Mouse (Mus musculus): Measurements from ENCODE around the gene Il6st.

Gene Il6st

GRCm38 (mm10) chr13:112479926-112480325 is 16.1 kb downstream of the Il6st start:
- DNase-seq (ENCODE audit: extremely low spot score, low read depth, low spot score), result no peak

- no peak for DNase-seq (ENCODE audit: extremely low spot score, low read depth, low spot score)
Observed at GRCm38 (mm10) chr13:112482525-112482924, 18.7 kb downstream of the Il6st start.

GRCm38 (mm10) chr13:112483015-112483414 is 19.1 kb downstream of the Il6st start:
- no peak for DNase-seq (ENCODE audit: extremely low spot score, low read depth, low spot score)

- DNase-seq (ENCODE audit: extremely low spot score, low read depth, low spot score), result no peak
Observed at GRCm38 (mm10) chr13:112486236-112486635, 22.4 kb downstream of the Il6st start.

- DNase-seq (ENCODE audit: extremely low spot score, low read depth, low spot score), result no peak
Observed at GRCm38 (mm10) chr13:112486676-112487075, 22.8 kb downstream of the Il6st start.

GRCm38 (mm10) chr13:112490036-112490435 is 26.2 kb downstream of the Il6st start:
- DNase-seq (ENCODE audit: extremely low spot score, low read depth, low spot score), result no peak

GRCm38 (mm10) chr13:112491636-112492284 is 27.9 kb downstream of the Il6st start:
- no peak for DNase-seq (ENCODE audit: extremely low spot score, low read depth, low spot score)

GRCm38 (mm10) chr13:112492285-112492678 is 28.4 kb downstream of the Il6st start:
- no peak for DNase-seq (ENCODE audit: extremely low spot score, low read depth, low spot score)

GRCm38 (mm10) chr13:112494590-112494989 is 30.7 kb downstream of the Il6st start:
- no peak for DNase-seq (ENCODE audit: extremely low spot score, low read depth, low spot score)

- DNase-seq (ENCODE audit: extremely low spot score, low read depth, low spot score), result no peak
Observed at GRCm38 (mm10) chr13:112500027-112500426, 36.2 kb downstream of the Il6st start.

- no peak for DNase-seq (ENCODE audit: extremely low spot score, low read depth, low spot score)
Observed at GRCm38 (mm10) chr13:112500466-112500865, 36.6 kb downstream of the Il6st start.

GRCm38 (mm10) chr13:112503846-112504245 is 40.0 kb downstream of the Il6st start:
- no peak for DNase-seq (ENCODE audit: extremely low spot score, low read depth, low spot score)

GRCm38 (mm10) chr13:112505436-112505835 is 41.6 kb downstream of the Il6st start:
- no peak for DNase-seq (ENCODE audit: extremely low spot score, low read depth, low spot score)

GRCm38 (mm10) chr13:112506766-112507165 is 42.9 kb downstream of the Il6st start:
- DNase-seq (ENCODE audit: extremely low spot score, low read depth, low spot score), result no peak

- DNase-seq (ENCODE audit: extremely low spot score, low read depth, low spot score), result no peak
Observed at GRCm38 (mm10) chr13:112507691-112508090, 43.8 kb downstream of the Il6st start.

- DNase-seq (ENCODE audit: extremely low spot score, low read depth, low spot score), result no peak
Observed at GRCm38 (mm10) chr13:112508487-112508886, 44.6 kb downstream of the Il6st start.

GRCm38 (mm10) chr13:112509465-112509864 is 45.6 kb downstream of the Il6st start:
- peak; percentile 61 for DNase-seq (ENCODE audit: extremely low spot score, low read depth, low spot score)

- no peak for DNase-seq (ENCODE audit: extremely low spot score, low read depth, low spot score)
Observed at GRCm38 (mm10) chr13:112510437-112511212, 46.8 kb downstream of the Il6st start.

- DNase-seq (ENCODE audit: extremely low spot score, low read depth, low spot score), result no peak
Observed at GRCm38 (mm10) chr13:112511261-112511660, 47.4 kb downstream of the Il6st start.

GRCm38 (mm10) chr13:112511810-112512209 is 47.9 kb downstream of the Il6st start:
- DNase-seq (ENCODE audit: extremely low spot score, low read depth, low spot score), result no peak

- no peak for DNase-seq (ENCODE audit: extremely low spot score, low read depth, low spot score)
Observed at GRCm38 (mm10) chr13:112512824-112513223, 49.0 kb downstream of the Il6st start.

GRCm38 (mm10) chr13:112514546-112514945 is 50.7 kb downstream of the Il6st start:
- no peak for DNase-seq (ENCODE audit: extremely low spot score, low read depth, low spot score)
